Mouse (Mus musculus) CD4-positive, CD25-positive, alpha-beta regulatory T cell, adult 2 months (primary cell): Measurements from ENCODE around the gene Trappc11.

Experiments used
- DNase-seq: peaks from one replicate; pipeline ENCODE4 v3.0.0-alpha.2; 2012; ENCODE audit warnings: low read depth, low spot score

The Trappc11 gene

DNA sequence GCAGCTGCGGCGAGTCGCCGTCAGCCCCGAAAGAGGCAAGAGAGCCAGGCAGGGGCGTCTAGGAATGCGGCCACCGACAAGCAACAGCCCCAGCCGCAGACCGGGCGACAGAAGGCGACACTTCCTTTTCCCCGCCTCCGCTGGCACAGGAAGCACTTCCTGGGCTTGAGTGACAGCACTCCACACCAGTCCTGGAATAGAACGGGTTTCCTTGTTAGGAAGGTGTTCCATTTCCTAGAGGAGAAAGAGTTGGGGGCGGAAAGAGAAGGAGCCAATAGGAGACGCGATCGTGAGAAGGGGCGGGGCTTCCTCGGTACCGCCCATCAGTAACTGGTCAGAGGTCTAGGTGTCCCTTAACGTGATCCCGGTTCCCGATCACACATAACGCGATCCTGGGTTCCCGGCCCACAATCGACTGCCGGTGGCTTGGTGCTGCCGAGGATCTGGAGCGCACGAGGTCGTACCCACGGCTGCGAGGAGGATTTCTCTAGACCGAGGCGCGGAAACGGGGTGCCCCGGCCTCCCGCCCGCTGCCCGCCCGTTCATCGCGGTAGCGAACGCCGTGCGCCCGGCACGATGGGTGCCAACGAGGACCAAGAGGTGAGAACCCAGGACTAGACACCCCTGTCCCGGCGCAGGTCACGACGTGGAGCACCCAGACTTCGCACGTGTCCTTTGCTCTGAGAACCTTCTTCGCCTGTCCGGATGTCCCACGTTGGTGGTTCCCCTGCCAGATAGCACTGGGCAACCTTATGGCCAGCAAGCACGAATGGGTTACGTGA, at the start of gene Trappc11, which contains the start of gene Rwdd4a:
TSS of gene Trappc11 (minus strand) at position 127 of the 782 bp plus-strand sequence.
TSS of gene Rwdd4a (plus strand) at position 321 of the 782 bp plus-strand sequence.
- peak; percentile 96 for DNase-seq

DNA sequence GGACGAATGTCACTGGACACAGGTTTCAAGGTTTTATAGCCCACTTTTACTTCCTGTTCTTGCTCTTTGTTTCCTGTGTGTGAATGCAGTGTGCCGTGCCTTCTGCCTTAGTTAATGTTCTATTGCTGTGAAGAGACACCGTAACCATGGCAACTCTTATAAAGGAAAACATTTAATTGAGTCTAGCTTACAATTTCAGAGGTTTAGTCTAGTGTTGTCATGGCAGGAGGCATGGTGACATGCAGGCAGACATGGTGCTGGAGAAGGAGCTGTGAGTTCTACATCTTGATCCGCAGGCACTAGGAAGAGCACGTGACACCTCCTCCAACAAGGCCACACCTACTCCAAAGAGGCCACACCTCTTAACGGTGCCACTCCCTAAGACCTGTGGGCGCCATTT, 48.2 kb upstream of the Trappc11 start:
- DNase-seq = no peak

DNA sequence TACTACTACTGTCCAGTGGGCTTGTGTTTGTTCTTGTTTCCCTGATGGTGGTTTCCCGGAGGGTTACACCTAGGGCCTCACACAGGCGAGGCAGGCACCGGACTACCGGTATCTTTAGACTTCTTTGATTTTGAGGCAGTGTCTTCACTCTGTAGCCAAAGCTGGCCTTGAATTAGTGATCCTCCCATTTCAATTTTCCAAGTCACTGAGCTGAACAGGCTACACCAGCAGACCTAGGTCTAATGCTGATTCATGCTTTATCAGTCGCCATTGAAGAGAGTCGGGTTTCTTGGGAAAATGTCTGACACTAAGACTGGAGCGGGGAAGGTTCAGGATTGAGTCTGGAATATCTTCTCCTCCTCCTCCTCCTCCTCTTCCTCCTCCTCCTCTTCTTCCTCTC, 40.2 kb upstream of the Trappc11 start:
- no peak for DNase-seq

DNA sequence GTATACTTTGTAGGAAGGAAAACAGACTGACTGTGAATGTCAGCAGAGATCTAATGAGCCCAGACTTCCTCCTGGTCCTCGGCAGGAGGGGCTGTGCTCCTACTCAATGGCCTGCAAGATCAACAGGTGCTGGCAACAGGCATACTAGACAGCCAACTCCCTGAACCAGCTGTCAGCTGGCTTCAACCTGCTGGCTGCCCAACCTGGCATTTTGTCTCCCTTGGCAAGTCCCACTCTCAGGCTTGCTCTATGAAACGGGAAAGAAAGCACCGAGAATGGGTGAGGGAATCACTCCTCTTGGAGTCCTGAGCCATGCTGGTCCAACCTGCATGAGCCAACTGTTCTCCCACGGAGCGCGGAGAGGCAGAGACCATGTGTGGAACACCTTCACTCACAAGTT, 36.9 kb upstream of the Trappc11 start:
- DNase-seq = no peak

DNA sequence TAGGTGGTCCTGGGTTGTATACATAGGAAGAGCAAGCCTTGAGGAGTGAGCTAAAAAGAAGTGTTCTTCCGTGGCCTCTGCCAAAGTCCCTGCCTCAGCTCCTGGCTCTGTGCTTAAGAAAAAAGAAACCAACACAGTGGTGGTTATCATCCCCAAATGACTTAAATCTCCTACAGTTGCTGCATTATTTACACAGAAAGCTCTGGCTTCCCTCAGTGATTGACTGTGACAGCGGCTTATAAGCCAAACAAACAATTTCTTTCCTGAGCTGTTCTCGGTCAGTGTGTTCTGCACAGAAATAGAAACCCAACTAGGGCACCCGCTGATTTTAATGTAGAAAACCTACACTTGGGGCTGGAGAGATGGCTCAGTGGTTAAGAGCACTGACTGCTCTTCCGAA, 34.8 kb upstream of the Trappc11 start:
- no peak for DNase-seq

DNA sequence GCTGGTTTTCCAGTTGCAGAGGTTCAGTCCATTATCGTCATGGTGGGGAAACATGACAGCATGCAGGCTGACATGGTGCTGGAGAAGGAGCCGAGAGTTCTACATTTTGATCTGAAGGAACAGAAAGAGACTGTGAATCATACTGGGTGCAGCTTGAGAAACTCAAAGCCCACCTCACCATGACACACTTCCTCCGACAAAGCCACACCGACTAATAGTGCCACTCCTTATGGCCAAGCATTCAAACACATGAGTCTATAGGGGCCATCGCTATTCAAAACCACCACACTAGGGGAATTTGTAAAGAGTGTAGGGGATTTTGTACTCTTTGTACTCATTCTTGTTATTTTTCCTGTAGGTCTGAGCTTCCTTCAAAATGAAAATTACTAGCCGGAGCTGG, 33.3 kb upstream of the Trappc11 start:
- DNase-seq = no peak

DNA sequence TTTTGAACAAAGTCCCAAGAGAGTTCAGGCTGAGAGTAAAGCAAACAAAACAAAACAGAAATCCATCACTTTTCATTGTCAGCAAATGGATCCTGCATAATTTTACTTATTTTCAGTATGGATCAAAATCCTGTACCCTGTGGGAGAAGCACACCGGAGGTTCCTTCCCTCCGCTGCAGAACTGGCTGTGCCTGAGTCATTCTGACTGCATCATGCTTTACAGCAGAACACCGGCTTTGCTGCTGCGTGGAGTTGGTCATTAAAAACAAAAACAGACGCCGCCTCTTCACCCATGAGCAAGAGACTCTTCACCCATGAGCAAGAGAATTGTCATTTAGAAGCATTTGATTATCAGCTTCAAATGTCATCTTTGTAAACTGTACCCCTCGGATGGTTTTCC, 27.5 kb upstream of the Trappc11 start:
- no peak for DNase-seq

DNA sequence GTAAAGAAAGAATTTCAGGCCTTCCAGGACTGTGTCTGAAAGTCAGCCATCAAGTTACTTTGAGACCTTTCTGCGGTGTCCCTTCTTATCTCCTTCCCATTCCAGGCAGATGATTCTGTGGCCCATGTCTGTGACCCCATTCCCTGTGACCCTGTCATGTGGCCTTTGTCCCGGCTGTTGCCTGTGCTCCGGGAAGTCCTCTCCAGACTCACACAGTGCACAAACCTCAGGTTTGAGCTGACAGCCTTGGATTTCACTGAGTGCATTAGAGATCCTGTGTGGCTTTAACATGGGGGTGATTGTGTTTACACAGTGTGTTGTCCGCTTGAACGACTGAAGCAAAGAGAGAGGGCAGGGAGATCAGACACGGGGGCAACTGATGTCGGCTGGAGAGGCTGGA, 25.0 kb upstream of the Trappc11 start:
- DNase-seq = no peak

DNA sequence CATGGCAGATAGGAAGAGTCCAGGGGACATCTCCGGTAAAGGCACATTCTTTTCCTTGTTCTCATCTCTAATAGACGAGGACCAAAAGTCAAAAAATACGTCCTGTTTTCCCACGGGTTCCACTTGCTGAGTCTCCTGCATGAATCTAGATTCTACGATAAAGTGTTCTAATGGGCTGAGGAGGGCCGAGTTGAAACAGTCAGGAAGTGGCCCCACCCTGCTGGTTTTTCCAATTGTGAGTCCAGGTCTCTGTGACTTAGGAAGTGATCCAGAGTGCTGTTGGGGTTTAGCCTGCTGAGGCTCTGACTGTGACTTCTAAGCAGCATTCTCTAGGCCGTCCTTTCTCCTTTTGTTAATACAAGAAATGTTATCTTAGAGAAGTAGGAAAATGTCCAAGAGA, 23.2 kb upstream of the Trappc11 start:
- DNase-seq = no peak

DNA sequence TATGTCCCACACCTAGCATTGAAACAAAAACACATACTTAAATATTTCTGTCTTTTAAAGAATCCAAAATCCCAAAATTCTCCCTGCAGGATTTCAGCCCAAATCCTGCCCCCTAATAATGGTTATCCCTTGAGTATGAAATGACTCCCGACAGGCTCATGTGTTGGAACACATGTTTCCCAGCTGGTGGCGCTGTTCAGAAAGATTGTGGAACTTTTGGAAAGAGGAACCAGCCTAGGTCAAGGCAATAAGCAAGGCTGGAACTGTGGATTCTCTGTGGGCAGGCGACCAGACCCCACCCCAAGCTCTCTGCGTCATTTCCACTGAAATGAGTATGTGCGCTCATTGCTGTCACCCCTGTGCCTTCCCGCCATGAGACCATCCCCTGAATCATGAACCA, 20.3 kb upstream of the Trappc11 start:
- peak; percentile 18 for DNase-seq

DNA sequence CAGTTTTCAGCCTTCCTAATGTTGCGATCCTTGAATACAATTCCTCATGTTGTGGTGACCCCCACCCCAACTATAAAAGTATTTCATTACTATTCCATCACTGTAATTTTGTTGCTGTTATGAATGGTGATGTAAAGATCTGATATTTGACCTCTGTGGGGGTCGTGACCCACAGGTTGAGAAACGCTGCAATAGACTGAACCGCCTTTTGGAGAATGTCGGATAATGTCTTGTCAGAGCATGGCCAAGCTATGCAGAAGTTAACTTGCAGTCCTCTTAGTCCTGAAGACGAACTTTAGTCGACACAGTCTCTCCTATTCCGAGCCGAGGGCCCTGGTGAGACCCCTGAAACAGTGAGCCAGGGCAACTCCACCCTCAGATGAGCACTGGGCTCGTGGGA, 13.8 kb upstream of the Trappc11 start:
- no peak for DNase-seq

DNA sequence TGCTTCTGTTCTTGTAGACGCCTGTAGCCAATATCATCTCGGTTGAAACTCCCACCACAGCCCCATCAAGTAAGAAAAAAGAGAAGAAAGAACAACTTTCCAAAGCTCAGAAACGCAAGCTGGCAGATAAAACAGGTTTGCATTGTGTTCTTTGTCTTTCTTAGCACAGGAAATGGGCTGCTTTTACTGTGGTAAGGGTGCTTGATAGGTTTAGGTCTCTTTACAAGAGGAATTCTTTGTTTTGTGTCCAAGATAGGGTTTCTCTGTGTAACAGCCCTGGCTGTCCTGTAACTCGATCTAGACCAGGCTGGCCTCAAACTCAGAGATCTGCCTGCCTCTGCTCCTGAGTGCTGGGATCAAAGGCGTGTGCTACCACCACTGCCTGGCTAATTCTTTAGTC, 10.8 kb upstream of the Trappc11 start:
- no peak for DNase-seq

DNA sequence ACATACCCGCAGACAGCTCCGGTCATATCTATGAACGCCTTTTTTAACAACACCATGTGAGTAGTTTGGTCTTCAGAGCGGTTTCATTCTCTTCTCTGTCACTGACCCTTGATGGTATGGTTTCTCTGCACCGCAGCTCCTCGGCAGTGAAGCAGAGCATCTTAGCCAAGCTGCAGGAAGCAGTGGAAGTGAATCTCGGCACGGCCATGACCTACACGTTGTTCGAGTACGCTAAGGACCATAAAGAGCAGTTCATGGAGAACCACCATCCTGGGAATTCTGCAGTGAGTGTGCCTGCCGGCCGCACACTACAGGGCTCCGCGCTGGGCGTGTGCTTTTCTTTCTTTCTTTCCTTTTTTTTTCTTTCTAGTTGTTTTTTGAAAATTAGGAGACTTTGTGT, 9.5 kb upstream of the Trappc11 start:
- no peak for DNase-seq

DNA sequence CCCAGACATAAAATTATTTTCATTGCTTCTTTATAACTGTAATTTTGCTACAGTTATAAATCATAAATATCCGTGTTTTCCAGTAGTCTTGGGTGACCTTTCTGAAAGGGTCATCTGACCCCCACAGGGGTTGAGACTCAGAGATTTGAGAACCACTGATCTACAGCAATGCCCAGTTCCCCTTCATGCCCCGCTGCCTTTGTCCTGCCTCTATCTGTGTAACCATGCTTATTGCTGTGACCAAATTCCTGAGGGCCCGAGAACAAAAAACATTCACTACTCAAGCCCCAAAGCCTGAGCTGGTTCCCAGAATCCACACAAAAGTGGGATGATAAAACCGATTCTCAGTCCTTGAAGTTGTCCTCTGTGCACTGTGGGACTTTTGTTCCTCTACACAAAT, 5.1 kb upstream of the Trappc11 start:
- no peak for DNase-seq

DNA sequence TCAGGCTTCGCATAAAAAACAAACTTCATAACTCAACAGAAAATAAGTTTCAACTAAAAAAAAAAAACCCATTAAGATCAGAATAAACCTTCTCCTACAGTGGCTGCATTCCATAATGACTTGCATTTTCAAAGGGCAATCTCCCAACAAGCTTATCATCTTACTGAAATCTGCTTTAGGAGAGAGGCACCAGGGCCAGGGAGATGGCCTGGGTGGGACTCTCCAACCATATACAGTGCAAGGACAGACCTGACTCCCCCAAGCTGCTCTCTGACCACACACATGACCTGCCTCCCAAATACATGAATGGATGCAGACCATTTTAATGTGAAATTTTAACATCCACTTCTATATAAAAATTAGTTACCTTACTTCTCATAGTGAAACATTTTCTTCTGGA, 5.2 kb downstream of the Trappc11 start:
- no peak for DNase-seq

DNA sequence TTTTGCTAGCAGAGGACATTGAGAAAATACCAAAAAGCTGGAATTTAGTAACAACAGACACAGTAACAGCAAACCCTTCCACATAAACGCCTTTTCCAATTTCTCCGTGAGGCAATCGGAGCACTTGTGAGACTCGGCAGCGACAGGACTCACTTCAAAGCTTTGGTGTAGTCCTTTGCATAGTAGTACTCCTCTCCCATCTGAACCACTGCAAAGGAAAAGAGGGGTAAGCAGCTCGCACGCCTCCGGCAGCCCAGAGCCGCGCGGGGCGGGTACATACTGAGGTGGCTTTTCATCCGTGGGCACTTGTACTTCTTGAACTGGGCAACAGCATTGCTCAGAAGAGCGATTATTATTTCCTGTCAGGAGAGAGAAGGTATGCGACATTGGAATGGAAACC, 19.7 kb downstream of the Trappc11 start:
- DNase-seq = no peak

DNA sequence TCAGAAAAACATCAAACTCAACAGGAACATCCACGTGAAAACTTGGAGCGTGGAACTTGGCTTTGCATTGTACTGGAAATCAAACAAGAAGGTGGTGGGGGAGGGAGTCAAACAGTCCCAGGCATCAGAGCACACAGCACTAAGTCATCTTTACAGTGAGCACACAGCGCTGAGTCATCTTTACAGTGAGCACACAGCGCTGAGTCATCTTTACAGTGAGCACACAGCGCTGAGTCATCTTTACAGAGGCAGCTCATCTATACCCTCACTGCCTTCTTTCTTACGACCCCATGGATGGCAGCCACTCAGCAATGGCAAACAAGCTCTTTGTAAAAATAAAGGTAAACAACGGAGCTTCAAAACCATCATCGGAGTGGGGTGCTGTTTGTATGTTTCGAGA, 22.3 kb downstream of the Trappc11 start:
- DNase-seq = no peak

DNA sequence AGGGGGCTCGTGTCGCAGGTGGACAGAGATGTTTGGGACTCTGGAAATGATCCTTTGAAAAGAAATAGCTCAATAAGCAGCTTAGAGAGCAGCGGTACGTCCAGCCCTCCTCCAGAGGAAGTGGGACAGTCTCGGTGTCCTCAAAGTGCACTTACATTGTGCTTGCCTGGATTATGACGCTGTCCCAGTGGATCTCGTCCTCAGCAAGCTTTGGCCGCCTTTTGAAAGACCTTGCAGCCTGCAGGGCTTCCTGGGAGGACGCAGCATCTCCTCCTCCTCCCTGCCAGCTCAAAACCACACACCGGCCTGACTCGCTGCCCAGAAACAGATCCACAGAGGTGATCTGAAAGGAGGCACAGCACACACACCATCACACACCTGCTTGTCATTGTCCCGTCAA, 27.8 kb downstream of the Trappc11 start:
- DNase-seq = no peak

DNA sequence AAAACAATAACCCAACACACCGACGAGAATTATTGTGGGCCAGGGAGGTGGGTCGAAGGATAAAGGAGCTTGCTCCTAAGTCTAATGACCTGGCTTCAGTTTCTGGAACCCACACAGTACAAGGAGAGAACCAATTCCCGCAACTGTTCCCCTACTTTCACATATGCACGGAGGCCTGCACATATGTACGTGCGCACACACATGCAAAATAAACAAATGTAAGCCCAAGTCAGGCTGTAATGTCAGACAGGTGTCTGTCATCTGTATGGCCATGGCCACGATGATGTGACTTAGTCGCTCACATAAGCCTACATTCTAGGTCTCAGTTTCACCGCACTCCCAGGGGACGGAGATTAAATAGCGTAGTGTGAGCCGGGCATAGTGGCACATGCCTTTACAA, 30.7 kb downstream of the Trappc11 start:
- no peak for DNase-seq

DNA sequence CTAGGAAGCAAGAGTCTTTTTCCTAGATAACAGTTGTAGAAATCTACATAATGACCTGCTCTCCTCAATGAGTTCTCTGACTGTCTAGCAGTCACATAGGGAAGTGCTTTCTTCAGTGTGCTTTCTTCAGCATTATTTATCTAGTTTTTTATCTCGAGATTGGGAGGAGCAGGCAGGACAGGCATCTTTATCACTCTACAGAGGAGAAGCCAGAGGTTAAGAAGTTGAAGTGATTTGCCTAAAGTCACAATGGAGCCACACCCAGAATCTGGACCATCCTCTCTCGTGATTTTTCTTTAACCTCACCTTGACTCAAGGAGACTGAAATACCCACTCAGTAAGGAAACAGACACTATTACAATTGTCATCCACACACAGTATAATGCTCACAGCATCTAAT, 31.3 kb downstream of the Trappc11 start:
- DNase-seq = no peak

DNA sequence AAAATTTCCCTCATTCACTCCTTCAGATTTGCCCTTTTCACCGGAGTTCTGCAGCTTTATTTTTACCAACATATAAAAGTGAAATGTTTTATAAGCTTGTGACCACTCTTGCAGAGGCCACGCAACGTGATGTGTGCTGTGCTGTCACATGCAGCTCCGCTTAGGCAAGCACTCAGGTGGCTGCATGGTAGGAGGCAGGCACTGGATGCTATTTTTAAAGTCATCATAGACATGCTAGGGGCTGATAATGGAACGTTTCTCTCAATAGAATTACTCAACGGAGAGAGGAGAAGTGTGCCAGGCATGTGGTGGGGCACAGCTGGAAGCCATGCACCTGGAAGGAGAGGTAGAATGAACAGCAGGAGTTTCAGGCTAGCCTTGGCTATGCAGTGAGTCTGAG, 37.8 kb downstream of the Trappc11 start:
- DNase-seq = no peak

DNA sequence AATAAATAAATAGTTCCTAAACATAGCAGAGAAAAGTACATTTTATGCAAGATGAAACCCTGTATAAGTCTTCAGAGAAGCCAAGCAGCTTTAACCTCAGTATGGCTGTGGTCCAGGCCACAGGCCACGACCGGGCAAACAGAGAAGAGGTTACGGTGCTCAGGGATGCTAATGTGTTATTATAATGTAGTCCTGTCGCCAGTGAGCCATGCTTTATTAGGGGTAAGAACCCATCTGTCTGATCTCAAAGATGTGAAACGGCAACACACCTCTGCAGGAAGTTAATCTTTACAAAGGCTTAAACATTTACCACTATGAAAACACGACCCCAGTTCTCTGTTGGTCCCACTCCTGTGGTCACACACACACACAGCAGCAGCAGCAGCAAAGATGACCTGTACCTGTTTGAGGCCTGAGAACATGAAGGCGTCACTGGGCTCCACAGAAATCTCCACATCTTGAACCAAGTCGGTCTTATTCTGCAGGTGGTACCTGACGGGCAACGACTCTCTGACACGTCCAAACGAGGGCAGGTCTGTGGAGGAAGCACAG, 38.6 kb downstream of the Trappc11 start:
- DNase-seq = no peak

DNA sequence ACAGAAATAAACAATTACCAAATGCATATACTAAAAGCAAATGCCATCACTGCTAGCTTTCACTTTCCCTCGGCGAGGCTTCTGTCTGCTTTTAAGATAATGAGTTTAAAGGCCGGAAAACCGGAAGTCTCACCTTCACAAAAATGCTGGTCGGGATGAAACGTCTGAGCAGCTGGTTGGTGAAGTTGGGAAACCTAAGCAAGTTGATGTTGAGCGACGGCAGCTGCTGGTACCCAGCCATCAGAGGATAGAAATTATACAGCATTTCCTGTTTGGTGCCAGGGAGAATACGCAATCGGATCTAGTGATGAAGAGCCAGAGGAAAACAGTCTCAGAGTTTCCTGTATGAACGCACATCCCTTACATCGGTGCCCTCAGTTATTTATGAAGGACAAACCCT, 40.2 kb downstream of the Trappc11 start:
- no peak for DNase-seq

DNA sequence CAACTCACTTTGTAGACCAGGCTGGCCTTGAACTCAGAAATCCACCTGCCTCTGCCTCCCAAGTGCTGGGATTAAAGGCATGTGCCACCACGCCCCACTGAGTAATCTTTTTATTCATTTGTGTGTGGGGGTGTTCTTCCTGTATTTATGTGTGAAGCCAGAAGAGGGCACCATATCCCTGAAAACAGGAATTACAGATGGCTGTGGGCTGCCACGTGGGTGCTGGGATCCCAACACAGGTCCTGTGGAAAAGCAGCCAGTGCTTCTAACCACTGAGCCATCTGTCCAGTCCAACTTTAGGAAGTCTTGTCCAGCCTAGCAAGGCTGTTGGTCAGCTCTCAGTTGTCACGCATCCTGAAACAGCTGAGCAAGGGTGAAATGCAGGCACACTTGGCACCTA, 46.0 kb downstream of the Trappc11 start:
- DNase-seq = no peak
